Mouse (Mus musculus) kidney, postnatal 4 days (tissue): ENCODE measurements at regions not wholly inside any gene's neighbourhood (a gene's known extent, or its start where the extent isn't known, plus 50 kb on each side); places are given as distances from the start of the nearest gene placed in this dataset.
A peak's percentile ranks its signal among the peaks of the same experiment; 100 is the strongest.
"Not testable (repeated sequence)": the region's sequence is repeated elsewhere in the genome, so short reads cannot be mapped to it uniquely, and the experiment has no call there.

ENCODE experiments used
- DNase-seq, 2 experiments: peaks; one replicate each; pipeline ENCODE4 v3.0.0; 2021; ENCODE audit warnings: mixed read lengths in 2 of 2

GRCm38 (mm10) chr15:14253602-14254301 is 1080.3 kb upstream of the Cdh6 start:
- no peak for DNase-seq

DNA sequence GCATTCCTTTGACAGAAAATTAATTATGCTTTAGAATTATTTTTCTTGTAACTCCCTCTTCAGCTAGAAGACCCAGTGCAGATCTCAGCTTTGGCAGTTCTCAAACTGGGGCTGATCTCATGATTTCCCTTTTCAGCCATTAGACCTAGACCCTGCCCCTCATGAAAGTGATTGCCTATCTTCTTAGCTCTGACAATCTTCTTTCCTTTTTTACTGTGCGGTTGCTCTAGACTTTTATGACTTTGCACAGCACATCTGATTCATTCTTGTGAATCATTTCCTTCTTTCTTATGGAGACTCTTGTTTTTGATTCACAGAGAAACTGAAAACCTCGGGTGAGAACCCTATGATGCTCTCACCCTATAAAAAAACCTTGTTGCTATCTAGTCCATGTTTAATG is 1078.3 kb upstream of the Cdh6 start:
- no peak for DNase-seq

DNA sequence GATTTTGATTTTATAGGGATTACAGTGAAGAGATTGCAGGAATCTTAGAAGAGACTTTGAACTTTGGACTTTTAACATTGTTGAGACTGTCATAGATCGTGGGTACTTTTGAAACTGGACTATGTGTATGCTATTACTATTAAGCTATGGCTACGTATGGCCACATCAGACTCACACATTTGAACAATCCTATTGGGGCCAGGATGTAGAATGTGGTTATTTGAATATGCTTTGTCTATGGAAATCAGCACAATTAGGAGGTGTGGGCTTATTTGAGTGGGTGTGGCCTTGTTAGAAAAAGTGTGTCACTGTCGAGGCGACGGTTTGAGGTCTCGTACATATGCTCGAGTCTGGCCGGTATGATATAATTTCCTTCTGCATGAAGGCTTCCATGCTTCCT is 1041.8 kb upstream of the Cdh6 start:
- no peak for DNase-seq

- no peak for DNase-seq
Observed at GRCm38 (mm10) chr15:14214726-14215125, 1041.3 kb upstream of the Cdh6 start.

- DNase-seq = no peak
Observed at GRCm38 (mm10) chr15:14177523-14177922, 1004.0 kb upstream of the Cdh6 start.

DNA sequence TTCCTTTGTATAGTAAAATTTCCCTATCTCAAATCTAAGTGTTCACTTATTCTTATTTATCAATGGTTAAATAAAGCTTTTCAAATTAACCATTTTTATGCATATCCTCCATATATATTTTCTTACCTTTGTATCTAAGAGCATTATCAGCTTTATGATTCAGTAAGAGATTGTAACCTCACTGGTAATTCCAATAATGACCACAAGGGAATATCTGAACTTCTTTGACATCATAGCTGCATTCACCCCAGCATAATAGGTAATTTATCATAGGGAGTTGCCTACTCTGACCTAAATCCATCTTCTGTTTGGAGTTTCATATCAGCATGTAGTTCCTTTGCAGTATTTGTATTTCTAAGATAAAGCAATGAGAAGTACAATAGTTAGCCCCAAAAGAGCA is 963.9 kb upstream of the Cdh6 start:
- DNase-seq = no peak

- no peak for DNase-seq
Observed at GRCm38 (mm10) chr15:14123829-14124228, 950.4 kb upstream of the Cdh6 start.

DNA sequence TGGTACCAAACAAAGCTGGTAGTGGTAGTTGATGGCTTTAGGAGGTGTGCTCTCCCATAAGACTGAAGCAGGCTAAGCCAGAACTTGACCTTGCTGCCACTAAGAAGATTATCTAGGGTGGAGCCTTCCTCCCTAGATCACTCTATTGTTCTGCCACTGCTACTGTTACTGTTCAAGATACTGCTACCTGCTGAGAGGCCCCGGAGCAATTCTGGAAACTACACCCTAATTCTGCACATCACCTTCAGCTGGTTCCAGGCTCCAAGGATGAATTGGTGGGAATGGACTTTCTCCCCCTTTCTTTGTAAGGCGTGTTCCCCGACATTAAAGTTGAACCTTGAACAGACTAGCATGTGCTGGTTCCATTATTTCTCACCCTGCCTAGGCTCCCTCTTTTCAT is 944.8 kb upstream of the Cdh6 start:
- not testable (repeated sequence) for DNase-seq

- DNase-seq = no peak
Observed at GRCm38 (mm10) chr15:14101757-14102156, 928.3 kb upstream of the Cdh6 start.

DNA sequence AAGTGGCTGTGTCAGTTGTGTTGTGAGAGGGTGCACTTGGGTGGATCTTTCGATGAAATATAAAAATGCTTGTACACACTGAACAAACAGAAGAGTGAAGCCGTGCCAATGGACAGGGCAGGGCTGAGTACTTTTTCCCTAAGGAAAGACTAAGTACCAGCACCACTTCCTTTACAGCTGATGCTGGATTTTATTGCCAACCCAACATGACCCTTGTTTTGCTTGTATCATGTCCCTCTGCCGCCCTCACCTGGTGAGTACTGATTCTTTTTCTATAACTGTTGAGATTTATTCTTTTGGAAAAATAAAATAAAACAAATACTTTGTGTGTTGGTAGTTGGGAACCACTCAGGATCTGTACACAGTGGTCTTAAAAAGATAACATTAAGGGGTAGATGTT is 878.4 kb upstream of the Cdh6 start:
- peak; percentile 37 to 40 for DNase-seq
